Mouse (Mus musculus) v-Abl transformed pro-B cells (cell line): ENCODE measurements around the gene Trim60.
"Not testable (repeated sequence)": the region's sequence is repeated elsewhere in the genome, so short reads cannot be mapped to it uniquely, and the experiment has no call there.

Experiments
- in situ Hi-C, 2 experiments: fragments of 400-800 bp; cut with MboI; formaldehyde crosslinking; loops; one replicate each; pipeline ENCODE4 v1.15.1; 2025; ENCODE audit not compliant: unreplicated experiment in 2 of 2

Gene Trim60

GRCm38 (mm10) chr8:65018423-65018822 is at the start of gene Trim60, which contains the start of gene Trim61:
Trim60 (minus strand) TSS chr8:65018584.
Trim61 (minus strand) TSS chr8:65018523.
- in situ Hi-C loops, result no loop called here

- in situ Hi-C loops, result no loop called here
Observed at GRCm38 (mm10) chr8:65067694-65068472, 49.5 kb upstream of the Trim60 start.

GRCm38 (mm10) chr8:65067031-65067430 is 48.6 kb upstream of the Trim60 start:
- in situ Hi-C loops, result no loop called here

- in situ Hi-C loops, result no loop called here
Observed at GRCm38 (mm10) chr8:65065622-65066021, 47.2 kb upstream of the Trim60 start.

GRCm38 (mm10) chr8:65064071-65064470 is 45.7 kb upstream of the Trim60 start:
- in situ Hi-C loops, result no loop called here

- in situ Hi-C loops, result no loop called here
Observed at GRCm38 (mm10) chr8:65062195-65062594, 43.8 kb upstream of the Trim60 start.

- in situ Hi-C loops, result no loop called here
Observed at GRCm38 (mm10) chr8:65056722-65057121, 38.3 kb upstream of the Trim60 start.

- in situ Hi-C loops, result no loop called here
Observed at GRCm38 (mm10) chr8:65053968-65054367, 35.6 kb upstream of the Trim60 start.

GRCm38 (mm10) chr8:65053554-65053953 is 35.2 kb upstream of the Trim60 start:
- in situ Hi-C loops, result no loop called here

GRCm38 (mm10) chr8:65047801-65048200 is 29.4 kb upstream of the Trim60 start:
- in situ Hi-C loops, result no loop called here

- in situ Hi-C loops, result no loop called here
Observed at GRCm38 (mm10) chr8:65047193-65047592, 28.8 kb upstream of the Trim60 start.

- in situ Hi-C loops, result no loop called here
Observed at GRCm38 (mm10) chr8:65046565-65046964, 28.2 kb upstream of the Trim60 start.

- in situ Hi-C loops, result no loop called here
Observed at GRCm38 (mm10) chr8:65037117-65037533, 18.7 kb upstream of the Trim60 start, which contains the start of gene Apela. Apela (minus strand) TSS chr8:65037336.

- in situ Hi-C loops, result no loop called here
Observed at GRCm38 (mm10) chr8:65034136-65034535, 15.8 kb upstream of the Trim60 start.

GRCm38 (mm10) chr8:65033056-65033455 is 14.7 kb upstream of the Trim60 start:
- in situ Hi-C loops, result no loop called here

- in situ Hi-C loops, result no loop called here
Observed at GRCm38 (mm10) chr8:65032107-65032506, 13.7 kb upstream of the Trim60 start.

- in situ Hi-C loops, result no loop called here
Observed at GRCm38 (mm10) chr8:65030735-65031485, 12.5 kb upstream of the Trim60 start.

- in situ Hi-C loops, result loop anchor here (5.0 kb wide), 1 partner anchor 1413 kb away; no protein-coding TSS in a partner anchor
Observed at GRCm38 (mm10) chr8:65029776-65030175, 11.4 kb upstream of the Trim60 start.

- in situ Hi-C loops, result loop anchor here (5.0 kb wide), 1 partner anchor 1413 kb away; no protein-coding TSS in a partner anchor
Observed at GRCm38 (mm10) chr8:65028959-65029686, 10.7 kb upstream of the Trim60 start.

GRCm38 (mm10) chr8:65022485-65022884 is 4.1 kb upstream of the Trim60 start:
- in situ Hi-C loops, result no loop called here

- in situ Hi-C loops, result not testable (repeated sequence)
Observed at GRCm38 (mm10) chr8:65007616-65008015, 10.8 kb downstream of the Trim60 start.
